Mouse (Mus musculus) hindbrain, embryonic 16.5 days (tissue): ENCODE data around the gene Fbxl16. TPM values are rescaled to one million over a fixed set of nuclear protein-coding genes. Genes with fewer than 3 reads are reported as not detected.

ENCODE experiments used
- ATAC-seq: fragments of 200-750 bp; cut with Nextera tagmentation; 2 replicates; pipeline ENCODE4 v1.8.0; 2017; ENCODE audit warnings: moderate TSS enrichment, moderate library complexity
- H3K27ac ChIP-seq: fragments of 300-500 bp; sonication (generic); 2 replicates; pipeline ENCODE4 v1.5.1; 2014; ENCODE audit warnings: low read depth, mild to moderate bottlenecking, control low read depth, low read length, moderate library complexity
- H3K27me3 ChIP-seq: fragments of 300-500 bp; sonication (generic); replicated peaks from 2 replicates; pipeline ENCODE4 v1.6.1; 2014; ENCODE audit warnings: low read length; ENCODE audit not compliant: control insufficient read depth, insufficient read depth
- H3K36me3 ChIP-seq: fragments of 300-500 bp; sonication (generic); 2 replicates; pipeline ENCODE4 v1.6.1; 2014; ENCODE audit warnings: mild to moderate bottlenecking, low read length, moderate library complexity, mixed read lengths; ENCODE audit not compliant: control insufficient read depth, insufficient read depth
- H3K4me1 ChIP-seq: fragments of 300-500 bp; sonication (generic); 2 replicates; pipeline ENCODE4 v1.6.1; 2014; ENCODE audit warnings: low read depth, low read length; ENCODE audit not compliant: control insufficient read depth, insufficient read depth
- H3K4me2 ChIP-seq: fragments of 300-500 bp; sonication (generic); 2 replicates; pipeline ENCODE4 v1.6.1; 2014; ENCODE audit warnings: mild to moderate bottlenecking, low read length, control low read depth, moderate library complexity
- H3K4me3 ChIP-seq: fragments of 300-500 bp; sonication (generic); 2 replicates; pipeline ENCODE4 v1.5.1; 2014; ENCODE audit warnings: mild to moderate bottlenecking, low read length, control low read depth, moderate library complexity
- H3K9ac ChIP-seq: fragments of 300-500 bp; sonication (generic); 2 replicates; pipeline ENCODE4 v1.6.1; 2014; ENCODE audit warnings: low read depth, mild to moderate bottlenecking, control low read depth, low read length, moderate library complexity
- H3K9me3 ChIP-seq: fragments of 300-500 bp; sonication (generic); 2 replicates; pipeline ENCODE4 v1.6.1; 2014; ENCODE audit warnings: mild to moderate bottlenecking, low read length, moderate library complexity; ENCODE audit not compliant: control insufficient read depth
- WGBS: fragments of 180-500 bp; shearing (Covaris S2); extraction: QIAGEN DNeasy Blood & Tissue Kit; methylation state at CpG from one replicate; pipeline ENCODE4 v1.1.7; 2014; 5-methylcytosine and 5-hydroxymethylcytosine counted together
- polyA plus RNA-seq: library from polyadenylated mRNA; unstranded; fragments of >200 nt; fragmentation: Nextera tagmentation; extraction: Ambion mirVana; gene quantifications from 2 replicates; pipeline ENCODE4 v1.2.1, GENCODE M21; 2015

Fbxl16 gene
- polyA plus RNA-seq, 1 experiment from 2014 or later: 38.1 TPM

- Histone ChIP-seq H3K4me2 (peak overlapping the region; percentile 69), H3K27me3 (no peaks in the 10 kb centered on the region), H3K9ac (no peak overlapping the region), H3K9me3 (no peaks in the 10 kb centered on the region), H3K4me1 (peaks cover 63% of the 10 kb centered on the region), H3K36me3 (peaks cover 21% of the 10 kb centered on the region), H3K4me3 (peak overlapping the region; percentile 63), H3K27ac (no peak overlapping the region)
- 80% methylated on average over 4 of the region's 4 CpGs for WGBS
- no peak for ATAC-seq
These were observed 21.4 kb downstream of the Fbxl16 start for GRCm38 (mm10) chr17:25830200-25830753.

GRCm38 (mm10) chr17:25830806-25831431 is 22.0 kb downstream of the Fbxl16 start:
- no peak for ATAC-seq
- H3K9me3 ChIP-seq: no peaks in the 10 kb centered on the region
- H3K9ac ChIP-seq: no peak overlapping the region
- WGBS: 85% methylated on average over 14 of the region's 14 CpGs
- H3K4me3 ChIP-seq: peak overlapping the region; percentile 74; the same call in 1 of the 2 replicates
- H3K4me1 ChIP-seq: peaks cover 67% of the 10 kb centered on the region
- H3K27me3 ChIP-seq: no peaks in the 10 kb centered on the region
- H3K4me2 ChIP-seq: peak overlapping the region; percentile 78
- H3K27ac ChIP-seq: no peak overlapping the region
- peaks cover 24% of the 10 kb centered on the region for H3K36me3 ChIP-seq

GRCm38 (mm10) chr17:25831451-25832281 is 22.8 kb downstream of the Fbxl16 start:
- Histone ChIP-seq H3K4me1 (peaks cover 71% of the 10 kb centered on the region), H3K36me3 (peaks cover 22% of the 10 kb centered on the region), H3K27me3 (no peaks in the 10 kb centered on the region), H3K9ac (peak overlapping the region; percentile 76), H3K4me3 (peak overlapping the region; percentile 74), H3K4me2 (peak overlapping the region; percentile 78), H3K27ac (peak overlapping the region; percentile 98), H3K9me3 (no peaks in the 10 kb centered on the region)
- WGBS: 55% methylated on average over 21 of the region's 21 CpGs
- no peak for ATAC-seq

- Histone ChIP-seq H3K9ac (peak overlapping the region; percentile 77), H3K4me2 (peak overlapping the region; percentile 78), H3K27me3 (no peaks in the 10 kb centered on the region), H3K9me3 (no peaks in the 10 kb centered on the region), H3K36me3 (peaks cover 18% of the 10 kb centered on the region), H3K27ac (peak overlapping the region; percentile 98), H3K4me1 (peaks cover 75% of the 10 kb centered on the region), H3K4me3 (peak overlapping the region; percentile 74)
- WGBS: under 1% methylated on average over 75 of the region's 77 CpGs
- ATAC-seq: peak; percentile 90
These were observed 23.8 kb downstream of the Fbxl16 start for GRCm38 (mm10) chr17:25832436-25833290.

GRCm38 (mm10) chr17:25833291-25833663 is 24.4 kb downstream of the Fbxl16 start, which contains the start of gene Stub1:
Gene Stub1 (minus strand): TSS chr17:25833404.
- Histone ChIP-seq H3K9me3 (no peaks in the 10 kb centered on the region), H3K4me3 (peak within 1 kb of the TSS; percentile 74), H3K4me2 (peak within 1 kb of the TSS; percentile 78), H3K4me1 (peaks cover 77% of the 10 kb centered on the region), H3K36me3 (peaks cover 18% of the 10 kb centered on the region), H3K9ac (peak within 1 kb of the TSS; percentile 77), H3K27ac (peak within 1 kb of the TSS; percentile 98), H3K27me3 (no peaks in the 10 kb centered on the region)
- ATAC-seq: peak; percentile 63
- WGBS: under 1% methylated on average over 24 of the region's 24 CpGs

GRCm38 (mm10) chr17:25833961-25834594 is 25.2 kb downstream of the Fbxl16 start:
- peak overlapping the region; percentile 77 for H3K9ac ChIP-seq
- H3K4me3 ChIP-seq: peak overlapping the region; percentile 74
- peak overlapping the region; percentile 78 for H3K4me2 ChIP-seq
- H3K36me3 ChIP-seq: peaks cover 21% of the 10 kb centered on the region
- H3K9me3 ChIP-seq: no peaks in the 10 kb centered on the region
- H3K4me1 ChIP-seq: peaks cover 74% of the 10 kb centered on the region
- no peaks in the 10 kb centered on the region for H3K27me3 ChIP-seq
- H3K27ac ChIP-seq: peak overlapping the region; percentile 98
- WGBS: 49% methylated on average over 6 of the region's 6 CpGs
- no peak for ATAC-seq

- H3K27ac ChIP-seq: no peak overlapping the region; the same call in 1 of the 2 replicates
- ATAC-seq: no peak
- no peaks in the 10 kb centered on the region for H3K9me3 ChIP-seq
- peaks cover 27% of the 10 kb centered on the region for H3K36me3 ChIP-seq
- peaks cover 70% of the 10 kb centered on the region for H3K4me1 ChIP-seq
- peak overlapping the region; percentile 74; the same call in 1 of the 2 replicates for H3K4me3 ChIP-seq
- peak overlapping the region; percentile 77 for H3K9ac ChIP-seq
- WGBS: 84% methylated on average over 12 of the region's 12 CpGs
- H3K27me3 ChIP-seq: no peaks in the 10 kb centered on the region
- H3K4me2 ChIP-seq: peak overlapping the region; percentile 78
These were observed 25.8 kb downstream of the Fbxl16 start for GRCm38 (mm10) chr17:25834595-25835222.

- no peaks in the 10 kb centered on the region for H3K9me3 ChIP-seq
- no peak overlapping the region for H3K4me3 ChIP-seq
- WGBS: 97% methylated on average over 7 of the region's 7 CpGs
- H3K27me3 ChIP-seq: no peaks in the 10 kb centered on the region
- ATAC-seq: no peak
- H3K4me2 ChIP-seq: peak overlapping the region; percentile 5
- H3K27ac ChIP-seq: no peak overlapping the region
- peaks cover 29% of the 10 kb centered on the region for H3K36me3 ChIP-seq
- H3K4me1 ChIP-seq: peaks cover 65% of the 10 kb centered on the region
- H3K9ac ChIP-seq: peak overlapping the region; percentile 38
These were observed 26.4 kb downstream of the Fbxl16 start for GRCm38 (mm10) chr17:25835301-25835700.
